Mouse (Mus musculus) midbrain, postnatal 0 days (tissue): ENCODE data around the gene Maats1. TPM values are rescaled to one million over a fixed set of nuclear protein-coding genes. Genes with fewer than 3 reads are reported as not detected.
A peak's percentile ranks its signal among the peaks of the same experiment; 100 is the strongest.

Experiments used
- ATAC-seq: fragments of 200-750 bp; cut with Nextera tagmentation; 2 replicates; pipeline ENCODE4 v1.8.0; 2017; ENCODE audit warnings: moderate number of reproducible peaks, mild to moderate bottlenecking, moderate TSS enrichment, moderate library complexity; ENCODE audit not compliant: low FRiP score
- DNase-seq: peaks from one replicate; pipeline ENCODE4 v3.0.0-alpha.2; 2015; ENCODE audit warnings: low spot score
- H3K27ac ChIP-seq: fragments of 300-500 bp; sonication (generic); 2 replicates; pipeline ENCODE4 v1.5.1; 2014; ENCODE audit warnings: low read depth, mild to moderate bottlenecking, low read length, mixed read lengths
- H3K27me3 ChIP-seq: fragments of 300-500 bp; sonication (generic); 2 replicates; pipeline ENCODE4 v1.6.1; 2014; ENCODE audit warnings: low read length, control low read depth, mixed read lengths; ENCODE audit not compliant: insufficient read depth
- H3K36me3 ChIP-seq: fragments of 300-500 bp; sonication (generic); 2 replicates; pipeline ENCODE4 v1.6.1; 2014; ENCODE audit warnings: low read length, control low read depth, mixed read lengths; ENCODE audit not compliant: insufficient read depth
- H3K4me1 ChIP-seq: fragments of 300-500 bp; sonication (generic); 2 replicates; pipeline ENCODE4 v1.6.1; 2014; ENCODE audit warnings: mild to moderate bottlenecking, control low read depth, antibody characterized with exemption, low read length, mixed read lengths; ENCODE audit not compliant: insufficient read depth
- H3K4me2 ChIP-seq: fragments of 300-500 bp; sonication (generic); 2 replicates; pipeline ENCODE4 v1.6.1; 2014; ENCODE audit warnings: low read depth, mild to moderate bottlenecking, low read length, mixed read lengths; ENCODE audit not compliant: poor library complexity, severe bottlenecking
- H3K4me3 ChIP-seq: fragments of 300-500 bp; sonication (generic); 2 replicates; pipeline ENCODE4 v1.5.1; 2014; ENCODE audit warnings: low read depth, mild to moderate bottlenecking, low read length, moderate library complexity
- H3K9ac ChIP-seq: fragments of 300-500 bp; sonication (generic); replicated peaks from 2 replicates; pipeline ENCODE4 v1.6.1; 2014; ENCODE audit warnings: mild to moderate bottlenecking, low read length, moderate library complexity, mixed read lengths; ENCODE audit not compliant: poor library complexity, severe bottlenecking
- H3K9me3 ChIP-seq: fragments of 300-500 bp; sonication (generic); 2 replicates; pipeline ENCODE4 v1.6.1; 2016; ENCODE audit warnings: low read length, control low read depth
- CTCF ChIP-seq: IDR thresholded peaks from 2 replicates; pipeline ENCODE4 v1.5.1; 2016; ENCODE audit warnings: antibody characterized with exemption, mild to moderate bottlenecking
- WGBS: fragments of 180-500 bp; shearing (Covaris S2); extraction: QIAGEN DNeasy Blood & Tissue Kit; methylation state at CpG from one replicate; pipeline ENCODE4 v1.1.7; 2014; 5-methylcytosine and 5-hydroxymethylcytosine counted together
- polyA plus RNA-seq: library from polyadenylated mRNA; unstranded; fragments of >200 nt; fragmentation: Nextera tagmentation; extraction: Ambion mirVana; gene quantifications from 2 replicates; pipeline ENCODE4 v1.2.1, GENCODE M21; 2015
- total RNA-seq: library from RNA; depleted of rRNA; stranded (reverse); fragments of >200 nt; gene quantifications from 2 replicates; pipeline ENCODE4 v1.2.3, GENCODE M21; 2014

Maats1 gene
- total and polyA plus RNA-seq, 2 experiments from 2014 or later: 1.5 to 2.1 TPM

DNA sequence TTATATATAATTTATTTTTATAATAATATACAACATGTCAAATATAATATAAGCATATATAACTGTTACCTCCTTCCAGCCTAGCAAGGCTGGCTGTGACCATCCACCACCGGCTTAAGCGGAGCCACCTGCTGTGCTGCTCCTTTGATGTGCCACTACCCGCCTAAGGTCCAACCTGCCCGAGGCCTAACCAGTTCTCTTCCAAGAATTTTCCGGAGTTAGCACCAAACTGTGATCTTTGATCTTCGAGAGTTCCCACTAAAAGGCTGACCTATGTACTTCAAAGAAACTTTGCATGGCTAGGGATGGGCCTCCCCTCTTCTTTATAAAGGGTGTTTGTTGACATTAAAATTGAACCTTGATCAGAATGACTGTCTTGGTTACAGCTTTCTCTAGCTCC is 7.5 kb downstream of the Maats1 start:
- Histone ChIP-seq H3K27me3 (no peaks in the 10 kb centered on the region), H3K4me3 (no peak overlapping the region), H3K9ac (no peak overlapping the region), H3K27ac (no peak overlapping the region), H3K4me1 (no peaks in the 10 kb centered on the region), H3K36me3 (no peaks in the 10 kb centered on the region), H3K4me2 (no peak overlapping the region), H3K9me3 (no peaks in the 10 kb centered on the region)
- ATAC-seq: no peak
- no peak for DNase-seq
- WGBS: 37% methylated on average over 6 of the region's 6 CpGs
- TF ChIP-seq CTCF: no peak

DNA sequence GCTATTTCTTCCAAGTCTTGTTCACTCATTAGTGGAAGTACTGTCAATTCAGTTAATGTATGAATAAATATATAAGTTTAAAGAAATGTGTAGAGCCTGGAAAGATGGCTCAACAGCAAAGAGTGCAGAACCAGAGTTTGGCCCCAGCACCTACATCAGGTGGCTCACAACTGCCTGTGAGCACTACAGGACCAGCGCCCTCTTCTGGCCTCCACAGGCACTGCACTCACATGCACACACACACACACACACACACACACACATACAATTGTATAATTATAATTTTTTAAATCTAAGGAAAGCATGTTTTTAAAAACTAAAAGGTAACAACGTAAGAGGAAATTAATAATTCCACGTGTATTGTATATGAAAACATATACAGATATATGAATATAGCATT is 12.6 kb downstream of the Maats1 start:
- ATAC-seq (no peak), DNase-seq (no peak)
- H3K36me3 ChIP-seq: no peaks in the 10 kb centered on the region
- no peaks in the 10 kb centered on the region for H3K9me3 ChIP-seq
- no peaks in the 10 kb centered on the region for H3K4me1 ChIP-seq
- no peak overlapping the region for H3K4me3 ChIP-seq
- H3K9ac ChIP-seq: no peak overlapping the region
- no peaks in the 10 kb centered on the region for H3K27me3 ChIP-seq
- WGBS: 89% methylated on average over 3 of the region's 3 CpGs
- no peak overlapping the region for H3K27ac ChIP-seq
- no peak overlapping the region for H3K4me2 ChIP-seq
- TF ChIP-seq CTCF: peak; percentile 29

GRCm38 (mm10) chr16:38326778-38327397 is 15.1 kb downstream of the Maats1 start:
- 75% methylated on average over 11 of the region's 11 CpGs for WGBS
- DNase-seq (no peak), ATAC-seq (no peak)
- H3K36me3 ChIP-seq: no peaks in the 10 kb centered on the region
- no peaks in the 10 kb centered on the region for H3K9me3 ChIP-seq
- H3K4me2 ChIP-seq: no peak overlapping the region
- no peak for TF ChIP-seq CTCF
- no peaks in the 10 kb centered on the region for H3K4me1 ChIP-seq
- no peaks in the 10 kb centered on the region for H3K27me3 ChIP-seq
- H3K27ac ChIP-seq: no peak overlapping the region
- no peak overlapping the region for H3K4me3 ChIP-seq
- H3K9ac ChIP-seq: no peak overlapping the region

DNA sequence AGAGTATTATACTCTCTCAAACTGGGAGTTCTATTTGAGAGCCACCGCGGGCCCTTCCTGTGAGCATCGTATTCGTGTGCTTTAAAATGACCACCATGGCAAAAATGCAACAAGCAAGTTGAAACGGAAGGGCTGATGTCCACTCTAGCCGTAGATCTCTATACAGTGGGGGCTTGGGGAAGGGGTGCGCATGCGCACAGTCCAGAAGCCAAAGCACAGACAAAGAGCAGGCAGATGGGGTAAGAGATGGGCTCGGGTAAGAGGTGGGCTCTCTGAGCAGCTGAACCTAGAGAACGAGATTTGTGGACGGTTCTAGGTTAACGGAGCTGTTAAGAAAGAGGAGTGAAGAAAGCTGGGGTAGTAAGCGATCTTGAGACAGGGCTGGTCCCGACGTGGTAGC is 17.6 kb downstream of the Maats1 start:
- TF ChIP-seq CTCF: no peak
- WGBS: 88% methylated on average over 15 of the region's 15 CpGs

GRCm38 (mm10) chr16:38321452-38321935 is 20.4 kb downstream of the Maats1 start:
- Histone ChIP-seq H3K4me1 (no peaks in the 10 kb centered on the region), H3K27me3 (no peaks in the 10 kb centered on the region), H3K4me3 (no peak overlapping the region), H3K9ac (no peak overlapping the region), H3K36me3 (no peaks in the 10 kb centered on the region), H3K4me2 (peak overlapping the region; percentile 42), H3K27ac (no peak overlapping the region), H3K9me3 (no peaks in the 10 kb centered on the region)
- WGBS: 25% methylated on average over 15 of the region's 17 CpGs
- peak; percentile 81 for TF ChIP-seq CTCF
- DNase-seq: peak; percentile 76
- ATAC-seq: peak; percentile 82

More for the DNA sequence above, 17.6 kb downstream of the Maats1 start:
- Histone ChIP-seq H3K9ac (no peak overlapping the region), H3K4me2 (no peak overlapping the region), H3K4me3 (no peak overlapping the region), H3K9me3 (no peaks in the 10 kb centered on the region), H3K27ac (no peak overlapping the region), H3K27me3 (no peaks in the 10 kb centered on the region), H3K36me3 (no peaks in the 10 kb centered on the region), H3K4me1 (no peaks in the 10 kb centered on the region)
- ATAC-seq: no peak
- no peak for DNase-seq

GRCm38 (mm10) chr16:38319087-38319486 is 22.9 kb downstream of the Maats1 start:
- no peak for TF ChIP-seq CTCF
- WGBS: 89% methylated on average over 4 of the region's 4 CpGs

More at GRCm38 (mm10) chr16:38319087-38319486, 22.9 kb downstream of the Maats1 start:
- Histone ChIP-seq H3K9ac (no peak overlapping the region), H3K4me1 (no peaks in the 10 kb centered on the region), H3K36me3 (no peaks in the 10 kb centered on the region), H3K27me3 (no peaks in the 10 kb centered on the region), H3K4me2 (no peak overlapping the region), H3K27ac (no peak overlapping the region), H3K9me3 (no peaks in the 10 kb centered on the region), H3K4me3 (no peak overlapping the region)
- ATAC-seq (no peak), DNase-seq (no peak)
